15 mouse cellular contexts compared by ENCODE assay signal in genomic region chr3:149174689-149175390, GRCm38 (mm10).
DNase-seq lines count a peak whose midpoint lies in the region; ATAC-seq lines count a peak whose summit lies in the region.
"Had no signal": no experiment of that assay in that cellular context is flagged by ENCODE, and none has a peak within 500 bp of the region (broad histone marks: within the 10 kb centered on the region; RNA-seq: fewer than 3 reads in every experiment).

No protein-coding gene starts in this region.

- no peak for ATAC-seq in embryonic facial prominence, embryonic 11.5 days (replicated peaks; ENCODE audit: insufficient number of reproducible peaks, low FRiP score, low TSS enrichment, low read depth)
- ATAC-seq in liver, embryonic 12.5 days = 0 out of 2 replicates have a peak, but pooled peaks have one; percentile 36
- no peak; the same call in 1 of the 2 replicates for ATAC-seq in liver, embryonic 11.5 days (replicated peaks; ENCODE audit: low FRiP score)
- peak; percentile 63; the same call in 1 of the 2 replicates for ATAC-seq in hindbrain, embryonic 15.5 days (ENCODE audit: low FRiP score, low read depth)

- no peak overlapping the region for H3K4me2 ChIP-seq in embryonic facial prominence, embryonic 11.5 days (ENCODE audit: low read depth, low read length)
- no peak overlapping the region for H3K4me2 ChIP-seq in liver, embryonic 12.5 days
- H3K4me2 ChIP-seq in liver, embryonic 11.5 days = no peak overlapping the region
- no peak overlapping the region for H3K4me2 ChIP-seq in hindbrain, embryonic 15.5 days
- H3K4me2 ChIP-seq: heart, embryonic 15.5 days; neural tube, embryonic 12.5 days; stomach, embryonic 15.5 days had no signal

- no peaks in the 10 kb centered on the region for H3K4me1 ChIP-seq in embryonic facial prominence, embryonic 11.5 days (ENCODE audit: control insufficient read depth, insufficient read depth, low read length)
- H3K4me1 ChIP-seq in embryonic facial prominence, embryonic 10.5 days = peaks cover 24% of the 10 kb centered on the region
- no peaks in the 10 kb centered on the region for H3K4me1 ChIP-seq in liver, embryonic 12.5 days
- H3K4me1 ChIP-seq in liver, embryonic 11.5 days (replicated peaks; ENCODE audit: control insufficient read depth, insufficient read depth, low read length) = peaks cover 3% of the 10 kb centered on the region; the same call in 1 of the 2 replicates
- H3K4me1 ChIP-seq in hindbrain, embryonic 15.5 days (replicated peaks) = peaks cover 6% of the 10 kb centered on the region; the same call in 1 of the 2 replicates
- H3K4me1 ChIP-seq: heart, embryonic 15.5 days had no signal

- peak; percentile 53 for DNase-seq in embryonic facial prominence, embryonic 11.5 days (ENCODE audit: low spot score)
- DNase-seq in embryonic facial prominence, embryonic 10.5 days (ENCODE audit: low spot score) = no peak
- no peak for DNase-seq in liver, embryonic 11.5 days (ENCODE audit: low spot score)
- DNase-seq in right cerebral cortex, postnatal 25 days = peak; percentile 16
- DNase-seq in adrenal gland, postnatal 25 days = no peak
- no peak for DNase-seq in ovary, adult 18-20 months (ENCODE audit: low spot score)
- DNase-seq: gastrocnemius, postnatal 10 days; kidney, adult 11 months had no signal

- H3K9ac ChIP-seq in embryonic facial prominence, embryonic 11.5 days (replicated peaks; ENCODE audit: low read length) = no peak overlapping the region
- H3K9ac ChIP-seq in liver, embryonic 12.5 days = no peak overlapping the region
- no peak overlapping the region for H3K9ac ChIP-seq in liver, embryonic 11.5 days (ENCODE audit: low read depth, low read length)
- no peak overlapping the region for H3K9ac ChIP-seq in hindbrain, embryonic 15.5 days
- H3K9ac ChIP-seq: heart, embryonic 15.5 days; neural tube, embryonic 12.5 days; stomach, embryonic 15.5 days had no signal

- H3K27me3 ChIP-seq in embryonic facial prominence, embryonic 11.5 days (ENCODE audit: control insufficient read depth, insufficient read depth, low read length) = no peaks in the 10 kb centered on the region
- H3K27me3 ChIP-seq in embryonic facial prominence, embryonic 10.5 days (replicated peaks; ENCODE audit: low read depth, poor library complexity, severe bottlenecking) = 0 out of 2 replicates have a peak, but pooled peaks cover 14% of the 10 kb centered on the region
- H3K27me3 ChIP-seq in liver, embryonic 12.5 days (replicated peaks) = no peaks in the 10 kb centered on the region
- no peaks in the 10 kb centered on the region for H3K27me3 ChIP-seq in liver, embryonic 11.5 days (replicated peaks; ENCODE audit: control insufficient read depth, insufficient read depth, low read length)
- no peaks in the 10 kb centered on the region for H3K27me3 ChIP-seq in hindbrain, embryonic 15.5 days
- H3K27me3 ChIP-seq: heart, embryonic 15.5 days; neural tube, embryonic 12.5 days; stomach, embryonic 15.5 days had no signal

- H3K4me3 ChIP-seq in embryonic facial prominence, embryonic 11.5 days (ENCODE audit: low read depth, low read length) = no peak overlapping the region
- no peak overlapping the region for H3K4me3 ChIP-seq in embryonic facial prominence, embryonic 10.5 days
- no peak overlapping the region for H3K4me3 ChIP-seq in liver, embryonic 12.5 days
- H3K4me3 ChIP-seq in liver, embryonic 11.5 days (ENCODE audit: low read depth, low read length) = no peak overlapping the region
- H3K4me3 ChIP-seq in hindbrain, embryonic 15.5 days = no peak overlapping the region
- H3K4me3 ChIP-seq: heart, embryonic 15.5 days; layer of hippocampus, adult 2 months; neural tube, embryonic 12.5 days; stomach, embryonic 15.5 days had no signal

- WGBS in embryonic facial prominence, embryonic 11.5 days = 67% methylated on average over 11 of the region's 11 CpGs
- WGBS in embryonic facial prominence, embryonic 10.5 days = 72% methylated on average over 11 of the region's 11 CpGs
- WGBS in liver, embryonic 12.5 days (ENCODE audit: insufficient replicate concordance) = 44% methylated on average over 11 of the region's 11 CpGs
- WGBS in liver, embryonic 11.5 days = 48% methylated on average over 11 of the region's 11 CpGs
- WGBS in hindbrain, embryonic 15.5 days = 67% methylated on average over 11 of the region's 11 CpGs

- H3K36me3 ChIP-seq in embryonic facial prominence, embryonic 11.5 days (replicated peaks; ENCODE audit: control insufficient read depth, insufficient read depth, low read depth, low read length) = no peaks in the 10 kb centered on the region
- H3K36me3 ChIP-seq in embryonic facial prominence, embryonic 10.5 days (replicated peaks) = no peaks in the 10 kb centered on the region
- no peaks in the 10 kb centered on the region for H3K36me3 ChIP-seq in liver, embryonic 12.5 days
- no peaks in the 10 kb centered on the region for H3K36me3 ChIP-seq in liver, embryonic 11.5 days (ENCODE audit: control insufficient read depth, insufficient read depth, low read length)
- no peaks in the 10 kb centered on the region for H3K36me3 ChIP-seq in hindbrain, embryonic 15.5 days
- H3K36me3 ChIP-seq: heart, embryonic 15.5 days; neural tube, embryonic 12.5 days; stomach, embryonic 15.5 days had no signal

- H3K9me3 ChIP-seq in embryonic facial prominence, embryonic 11.5 days (replicated peaks; ENCODE audit: control insufficient read depth, low read length) = no peaks in the 10 kb centered on the region
- H3K9me3 ChIP-seq in embryonic facial prominence, embryonic 10.5 days = no peaks in the 10 kb centered on the region
- no peaks in the 10 kb centered on the region for H3K9me3 ChIP-seq in liver, embryonic 12.5 days (replicated peaks)
- H3K9me3 ChIP-seq in liver, embryonic 11.5 days (ENCODE audit: control insufficient read depth, low read length) = no peaks in the 10 kb centered on the region
- no peaks in the 10 kb centered on the region for H3K9me3 ChIP-seq in hindbrain, embryonic 15.5 days
- H3K9me3 ChIP-seq: heart, embryonic 15.5 days; neural tube, embryonic 12.5 days; stomach, embryonic 15.5 days had no signal

- H3K27ac ChIP-seq in embryonic facial prominence, embryonic 11.5 days (replicated peaks; ENCODE audit: low read depth, low read length) = no peak overlapping the region
- H3K27ac ChIP-seq in embryonic facial prominence, embryonic 10.5 days (replicated peaks) = no peak overlapping the region
- H3K27ac ChIP-seq in liver, embryonic 12.5 days = no peak overlapping the region
- H3K27ac ChIP-seq in liver, embryonic 11.5 days (ENCODE audit: low read depth, low read length) = no peak overlapping the region
- H3K27ac ChIP-seq in hindbrain, embryonic 15.5 days (replicated peaks) = no peak overlapping the region
- H3K27ac ChIP-seq: heart, embryonic 15.5 days; layer of hippocampus, adult 2 months; macrophage; neural tube, embryonic 12.5 days; stomach, embryonic 15.5 days had no signal

Comparison
In these comparisons a context has a peak if more than half of its experiments do, and no peak if none do; other contexts are left out.
1. ATAC-seq: peak in liver, embryonic 12.5 days (single experiment) and hindbrain, embryonic 15.5 days (single experiment); none in embryonic facial prominence, embryonic 11.5 days (single experiment) and liver, embryonic 11.5 days (single experiment).
2. DNase-seq: peak in embryonic facial prominence, embryonic 11.5 days (single experiment) and right cerebral cortex, postnatal 25 days (single experiment); none in embryonic facial prominence, embryonic 10.5 days (single experiment), liver, embryonic 11.5 days (single experiment), adrenal gland, postnatal 25 days (single experiment) and ovary, adult 18-20 months (single experiment).